Mouse (Mus musculus): ENCODE data around the gene Mllt6.
"Not testable (repeated sequence)": the region's sequence is repeated elsewhere in the genome, so short reads cannot be mapped to it uniquely, and the experiment has no call there.

Mllt6 gene

DNA sequence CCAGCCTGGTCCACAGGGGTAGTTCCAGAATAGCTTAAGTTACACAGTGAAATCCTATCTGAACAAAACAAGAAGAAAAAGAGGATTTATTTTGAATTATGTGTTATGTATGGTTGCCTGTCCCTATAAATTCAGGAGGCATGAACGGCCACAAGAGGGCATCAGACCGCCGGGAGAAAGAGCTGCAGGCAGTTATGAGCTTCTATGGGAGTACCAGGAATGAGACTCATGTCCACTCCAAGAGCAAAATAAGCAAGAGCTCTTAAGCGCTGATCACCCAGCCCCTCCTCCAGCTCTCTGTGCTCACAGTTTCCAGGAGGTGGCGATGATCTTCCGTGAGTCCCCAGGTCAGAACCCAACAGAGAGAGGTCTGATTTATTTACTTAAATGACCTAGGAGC, 18.4 kb upstream of the Mllt6 start:
- peak in 1 of 2 experiments; percentile 75 for DNase-seq (ENCODE audit: low spot score in 2 of 2)

DNA sequence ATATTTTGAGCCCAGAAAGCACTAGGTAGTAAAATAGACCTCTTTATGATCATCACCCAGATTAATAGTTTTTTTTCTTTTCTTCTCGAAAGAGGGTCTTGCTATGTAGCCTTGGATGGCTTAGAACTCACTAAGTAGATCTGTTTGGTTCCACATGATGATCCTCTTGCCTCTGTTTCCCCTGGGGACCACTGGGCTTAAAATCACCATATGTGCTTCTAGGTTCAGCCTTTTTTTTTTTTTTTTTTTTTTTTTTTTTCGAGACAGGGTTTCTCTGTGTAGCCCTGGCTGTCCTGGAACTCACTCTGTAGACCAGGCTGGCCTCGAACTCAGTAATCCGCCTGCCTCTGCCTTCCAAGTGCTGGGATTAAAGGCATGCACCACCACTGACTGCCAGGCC, 14.7 kb upstream of the Mllt6 start:
- DNase-seq (ENCODE audit: low spot score in 2 of 2): not testable (repeated sequence)

DNA sequence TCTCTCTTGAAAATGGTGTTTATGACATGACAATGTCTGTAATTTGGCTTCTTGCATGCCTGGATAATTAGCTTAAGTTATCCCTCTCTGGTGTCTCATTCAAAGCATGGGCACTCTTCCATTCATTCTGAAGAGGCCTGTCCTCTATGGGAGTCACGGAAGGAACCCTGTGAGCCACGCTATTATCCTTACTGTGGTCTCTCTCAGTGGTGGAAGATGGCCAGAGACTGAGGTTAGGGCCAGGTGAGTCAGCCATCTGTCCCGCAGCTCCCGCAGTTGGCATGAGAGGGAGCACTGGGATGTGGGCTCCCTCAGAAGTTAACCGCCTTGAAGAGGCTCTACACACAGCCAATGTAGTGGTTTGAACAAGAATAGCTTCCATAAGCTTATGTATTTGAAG, 12.9 kb upstream of the Mllt6 start:
- no peak for DNase-seq (ENCODE audit: low spot score in 2 of 2)

DNA sequence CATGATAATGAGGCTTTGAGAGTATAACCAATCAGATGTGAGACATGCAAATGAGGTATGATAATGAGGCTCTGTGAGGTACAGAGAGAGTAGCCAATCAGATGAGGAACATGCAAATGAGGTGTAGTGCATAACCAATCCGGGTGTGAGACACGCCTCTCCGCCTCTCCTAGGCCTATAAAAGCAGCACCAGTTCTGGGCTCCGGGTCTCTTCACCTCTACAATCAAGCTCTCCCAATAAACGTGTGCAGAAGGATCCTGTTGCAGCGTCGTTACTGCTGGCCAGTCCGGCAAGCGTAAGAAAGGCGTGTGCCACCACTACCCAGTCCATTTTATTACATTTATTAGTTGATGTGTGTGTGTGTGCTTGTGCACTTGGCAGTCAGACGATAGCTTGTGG, 9.8 kb upstream of the Mllt6 start:
- not testable (repeated sequence) for DNase-seq (ENCODE audit: low spot score in 2 of 2)

DNA sequence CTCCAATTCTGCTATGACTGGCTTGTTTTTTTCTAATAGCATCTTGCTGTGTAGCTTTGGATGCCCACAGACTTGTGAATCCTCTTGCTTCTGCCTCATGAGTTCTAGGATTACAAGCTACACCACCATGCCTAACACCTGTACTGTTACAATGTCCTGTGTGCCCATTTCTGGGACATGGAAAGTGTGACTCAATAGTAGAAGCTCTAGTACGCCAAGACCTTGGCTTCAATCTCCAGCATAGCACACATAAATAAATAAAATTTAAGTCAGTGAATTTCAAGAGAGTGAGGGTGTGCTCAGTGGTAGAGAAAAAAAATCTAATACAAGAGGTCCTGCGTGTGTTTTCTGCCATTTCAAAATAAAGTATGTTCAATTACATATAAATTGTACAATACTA, 9.0 kb upstream of the Mllt6 start:
- DNase-seq (ENCODE audit: low spot score in 2 of 2): no peak

DNA sequence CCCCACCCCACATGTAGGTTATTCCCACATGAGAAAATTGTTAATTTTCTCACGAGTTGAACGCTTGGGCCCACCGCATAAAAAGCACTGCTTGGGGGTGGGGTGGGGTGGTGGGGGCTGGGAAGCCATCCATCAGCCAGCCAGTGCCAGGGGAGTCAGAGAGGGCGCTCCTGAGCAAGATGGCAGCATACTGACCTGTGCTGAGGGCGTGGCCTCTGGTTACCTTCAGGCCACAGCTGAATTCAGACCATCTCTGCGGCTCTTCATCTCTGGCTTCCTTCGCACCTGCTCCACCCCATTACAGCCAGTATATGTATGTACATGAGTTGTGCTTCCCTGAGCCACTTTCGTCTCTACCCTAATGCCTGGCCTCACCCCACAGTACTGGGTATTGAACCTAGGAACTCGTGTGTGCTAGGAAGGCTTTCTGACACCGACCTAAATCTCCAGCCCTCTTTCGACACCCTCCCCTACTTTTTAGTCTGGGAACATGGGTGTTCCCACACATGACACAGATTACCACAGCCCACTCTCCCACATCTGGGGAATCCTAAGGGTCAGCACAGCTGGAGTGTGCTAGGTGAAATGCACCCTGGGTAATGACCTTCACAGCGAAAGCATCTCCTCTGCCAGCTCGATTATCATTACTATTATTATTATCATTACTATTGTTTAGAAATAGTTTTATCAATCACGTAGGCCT, 6.8 kb upstream of the Mllt6 start:
- DNase-seq (ENCODE audit: low spot score in 2 of 2): no peak

DNA sequence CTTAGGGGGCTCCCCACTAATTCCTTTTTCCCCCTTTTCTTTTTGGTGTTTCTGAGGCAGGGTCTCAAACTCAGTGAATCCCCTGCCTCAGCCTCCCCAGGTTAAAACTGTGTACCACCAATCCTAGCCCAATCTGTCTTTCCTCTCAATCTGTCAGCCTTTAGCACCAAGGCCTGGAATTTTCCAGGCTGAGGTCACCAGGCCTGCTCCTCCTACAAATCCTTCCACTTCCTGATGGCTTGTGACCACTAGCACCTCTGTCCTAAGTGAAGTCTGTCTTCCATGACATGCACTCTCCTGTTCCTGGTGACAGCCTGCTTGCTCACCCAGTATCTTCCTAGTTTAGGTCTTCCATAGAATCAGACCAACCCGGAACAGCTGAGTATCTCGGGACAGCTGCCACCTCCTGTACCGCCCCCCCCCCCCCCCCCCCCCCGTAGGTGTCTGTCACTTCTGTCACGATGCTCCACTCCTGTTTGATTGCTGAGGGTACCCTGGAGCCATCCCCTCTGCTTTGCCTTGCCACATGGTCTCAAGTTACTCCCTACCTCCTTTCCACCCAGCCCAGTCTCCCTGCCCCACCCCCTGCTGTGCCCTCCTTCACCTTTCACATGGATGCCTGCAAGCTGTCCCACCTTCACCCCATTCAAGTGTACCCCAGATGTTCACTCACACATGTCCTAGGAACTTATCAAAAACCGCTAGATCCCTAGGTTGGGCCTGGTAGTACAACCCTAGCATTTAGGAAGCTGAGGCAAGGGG, 5.8 kb upstream of the Mllt6 start:
- DNase-seq (ENCODE audit: low spot score in 2 of 2): no peak

DNA sequence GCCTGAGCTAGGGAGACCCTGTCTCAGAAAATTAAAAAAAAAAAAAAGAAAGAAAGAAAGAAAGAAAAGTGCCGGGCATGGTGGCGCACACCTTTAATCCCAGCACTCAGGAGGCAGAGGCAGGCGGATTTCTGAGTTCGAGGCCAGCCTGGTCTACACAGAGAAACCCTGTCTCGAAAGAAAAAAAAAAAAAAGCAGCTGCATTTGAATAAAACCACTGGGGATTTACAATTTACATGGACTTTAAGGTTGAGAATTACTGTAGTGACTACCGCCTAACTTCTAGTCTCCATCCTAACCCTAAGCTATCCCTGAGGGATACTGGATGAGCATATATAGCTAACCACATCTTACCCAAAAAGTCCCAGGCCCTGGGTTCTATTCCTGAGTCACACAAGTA, 5.2 kb upstream of the Mllt6 start:
- not testable (repeated sequence) for DNase-seq (ENCODE audit: low spot score in 2 of 2)

DNA sequence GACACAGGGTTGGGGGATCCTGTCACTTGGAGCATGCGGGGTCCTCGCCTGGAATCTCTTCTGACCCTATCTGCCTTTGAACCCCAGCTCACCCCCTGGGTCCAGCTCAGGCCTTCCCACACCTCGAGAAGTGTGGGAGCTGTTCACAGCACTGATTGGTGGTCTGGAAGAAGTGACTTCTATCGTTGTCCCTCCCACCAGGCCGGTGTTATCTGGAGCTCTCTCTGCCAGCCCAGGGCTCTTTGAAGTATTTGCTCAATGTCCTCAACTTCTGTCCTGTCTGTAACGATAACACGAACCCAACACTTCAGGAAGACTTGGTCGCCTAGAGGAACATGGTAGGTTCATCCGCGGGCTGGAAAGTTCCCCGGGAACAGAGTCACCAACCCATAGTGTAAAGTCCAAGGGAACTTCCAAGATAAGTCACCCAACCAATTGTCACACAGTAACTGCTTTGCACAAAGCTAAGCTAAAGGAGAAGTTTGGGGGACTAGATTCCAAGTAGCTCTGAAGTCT, 4.4 kb upstream of the Mllt6 start:
- no peak for DNase-seq (ENCODE audit: low spot score in 2 of 2)

DNA sequence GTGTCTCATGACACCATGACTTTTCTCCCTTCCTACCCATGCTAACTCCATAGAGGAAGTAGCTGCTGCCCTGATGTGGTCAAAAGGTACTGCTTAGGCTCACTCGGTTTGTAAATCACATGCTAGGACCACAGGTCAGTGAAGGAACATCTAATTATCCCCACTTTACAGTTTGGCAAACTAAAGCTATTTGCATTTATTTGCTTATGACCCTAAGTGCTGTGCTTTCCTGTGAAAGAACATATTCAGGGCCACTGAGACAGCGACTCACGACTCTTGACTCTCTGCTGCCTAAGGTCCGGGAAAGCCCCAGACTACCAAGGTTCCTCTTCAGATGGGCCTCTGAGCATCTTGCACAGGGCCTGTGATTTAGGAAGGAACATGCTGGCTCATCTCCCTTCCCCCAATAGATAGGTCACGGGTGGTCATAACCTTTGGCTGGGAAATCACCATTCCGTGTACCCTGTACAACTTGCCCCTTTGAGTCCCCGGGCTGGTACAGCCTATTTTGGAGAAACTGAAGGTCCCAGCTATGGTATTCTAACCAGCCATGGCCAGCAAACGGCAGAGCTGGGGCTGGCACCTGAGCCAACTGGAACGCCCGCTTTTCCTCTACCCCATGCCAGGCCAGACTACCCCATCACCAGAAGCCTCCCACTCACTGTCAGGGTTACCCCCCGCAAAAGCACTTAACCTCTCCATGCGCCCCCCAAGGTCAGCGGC, 3.8 kb upstream of the Mllt6 start:
- DNase-seq (ENCODE audit: low spot score in 2 of 2): no peak

DNA sequence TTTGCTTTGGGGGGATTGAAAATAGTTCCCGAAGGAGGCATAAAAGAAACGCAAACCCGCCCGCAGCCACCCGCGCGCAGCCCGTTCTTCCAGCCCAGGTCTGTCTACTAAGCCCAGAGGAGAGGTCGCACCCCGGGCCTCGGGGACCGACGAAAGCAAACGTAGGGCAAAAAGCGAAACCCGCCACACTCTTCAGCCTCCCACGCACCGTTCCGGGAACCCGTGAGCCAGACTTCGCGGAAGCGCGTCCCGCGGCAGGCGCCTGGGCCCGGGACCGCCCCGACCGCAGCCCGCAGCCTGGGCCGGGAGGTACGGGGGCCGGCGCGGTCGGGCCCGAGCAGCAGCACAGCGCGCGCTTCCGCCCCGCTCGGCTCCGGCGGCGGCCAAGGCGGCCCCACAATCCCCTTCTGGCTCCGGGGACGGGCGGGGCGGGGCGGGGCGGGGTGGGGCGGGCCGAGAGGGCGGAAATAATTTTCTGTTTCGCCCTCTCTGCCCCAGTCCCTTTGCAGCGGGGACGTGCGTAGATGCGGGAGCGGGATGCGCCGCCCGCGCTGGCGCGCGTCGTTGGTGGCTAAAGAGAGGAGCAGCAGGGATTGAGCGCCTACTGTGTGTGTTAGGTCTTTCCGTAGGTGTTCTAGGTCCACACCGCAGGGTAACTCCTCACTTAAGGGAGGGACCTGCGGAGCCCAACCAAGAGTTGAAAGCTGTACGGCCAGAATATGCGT, 3.1 kb upstream of the Mllt6 start:
- DNase-seq (ENCODE audit: low spot score in 2 of 2): peak; percentile 74 to 78

DNA sequence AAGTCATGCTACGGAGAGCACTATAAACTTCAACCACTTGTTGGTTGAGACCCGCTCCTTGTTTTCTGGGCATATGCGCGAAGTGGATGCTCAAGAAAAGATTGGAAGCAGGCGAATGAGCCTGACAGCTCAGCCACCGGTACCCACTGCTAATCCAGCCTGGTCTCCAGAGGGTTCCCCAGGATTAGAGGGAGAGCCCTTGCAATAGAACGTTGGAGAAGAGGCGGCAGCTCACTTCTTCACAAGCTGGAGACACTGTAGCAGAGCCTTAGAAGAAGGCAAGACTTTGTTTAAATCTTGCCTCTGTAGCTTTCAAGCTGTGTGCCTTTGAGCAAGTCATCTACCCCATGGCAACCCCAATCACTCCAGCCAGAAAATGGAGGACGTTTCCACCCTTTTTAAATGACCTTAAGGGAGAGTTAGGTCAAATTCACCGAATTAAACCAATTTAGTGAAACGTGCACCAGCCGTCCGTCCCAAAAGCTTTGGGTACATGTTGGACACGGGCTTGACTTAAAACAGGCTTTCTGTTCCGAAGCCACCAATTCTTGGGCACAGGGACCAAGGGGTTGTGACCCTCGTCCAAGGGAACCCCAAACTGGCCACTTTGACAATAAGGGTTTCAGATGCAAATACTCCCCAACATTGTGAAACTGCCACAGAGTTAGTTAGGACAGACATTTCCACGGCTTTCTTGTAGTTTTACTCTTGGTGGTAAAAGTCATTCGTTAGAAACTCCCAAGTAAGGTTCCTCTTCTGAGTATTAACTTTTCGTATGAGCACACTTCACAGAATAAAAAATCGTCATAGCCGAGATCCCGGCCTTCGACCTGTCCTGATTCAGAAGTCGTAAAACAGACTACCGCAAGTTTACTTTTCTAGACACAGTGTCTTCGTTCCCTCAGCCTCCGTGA, 2.2 kb upstream of the Mllt6 start:
- DNase-seq (ENCODE audit: low spot score in 2 of 2): no peak

DNA sequence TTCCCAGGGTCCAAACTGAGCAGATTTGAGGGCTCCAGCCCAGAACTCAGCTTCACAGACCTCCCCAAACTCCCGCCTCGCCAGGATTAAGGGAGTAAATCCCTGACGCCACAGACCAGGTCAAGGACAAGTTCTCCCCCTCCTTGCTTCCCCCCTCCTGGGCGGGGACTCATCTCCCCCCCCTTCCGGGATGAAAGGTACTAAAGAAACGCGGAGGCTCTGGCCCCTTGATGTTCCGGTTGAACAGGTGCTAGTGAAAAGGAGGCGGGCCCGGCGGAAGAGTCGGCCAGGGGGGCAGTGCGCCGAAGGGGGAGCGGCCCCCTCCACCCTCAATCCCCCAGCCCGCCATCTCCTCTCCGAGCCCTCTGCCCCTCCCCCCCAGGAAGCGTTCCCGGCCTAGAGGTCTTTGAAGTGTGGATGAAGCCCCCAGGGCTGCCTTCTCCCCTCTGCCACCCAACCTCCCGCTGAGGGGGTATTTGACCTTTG, 1.5 kb upstream of the Mllt6 start:
- DNase-seq (ENCODE audit: low spot score in 2 of 2): no peak

DNA sequence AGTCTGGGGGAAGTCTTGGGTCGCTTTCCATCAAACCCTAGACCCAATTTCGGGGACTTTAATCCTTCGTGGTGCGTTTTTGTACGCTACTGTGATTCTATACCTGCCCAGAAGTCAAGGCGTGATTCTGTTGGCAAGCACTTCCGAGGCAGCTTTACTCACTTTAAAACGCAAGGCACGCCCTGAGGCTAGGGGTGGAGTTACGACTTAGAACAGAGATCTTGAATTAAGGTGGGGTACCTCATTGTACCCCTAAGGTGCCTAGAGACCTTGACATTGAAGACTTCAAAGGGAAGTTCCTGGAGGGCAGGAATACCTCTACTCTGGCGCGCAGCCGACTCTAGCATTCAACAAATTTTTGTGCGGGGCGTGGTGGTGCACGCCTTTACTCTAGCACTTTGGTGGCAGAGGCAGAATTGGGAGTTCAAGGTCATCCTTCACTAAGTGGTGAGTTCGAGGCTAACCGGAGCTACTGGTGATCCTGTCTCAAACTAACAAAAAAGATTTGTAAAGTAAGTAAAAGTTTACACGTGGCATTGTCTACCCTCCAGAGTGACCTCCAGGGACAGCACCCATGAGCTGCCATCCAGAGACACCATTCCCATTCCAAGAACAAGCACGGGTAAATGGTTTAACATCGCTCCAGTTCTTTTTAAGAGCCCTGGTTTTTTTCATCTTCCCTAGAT, 864 bp upstream of the Mllt6 start:
- no peak for DNase-seq (ENCODE audit: low spot score in 2 of 2)

DNA sequence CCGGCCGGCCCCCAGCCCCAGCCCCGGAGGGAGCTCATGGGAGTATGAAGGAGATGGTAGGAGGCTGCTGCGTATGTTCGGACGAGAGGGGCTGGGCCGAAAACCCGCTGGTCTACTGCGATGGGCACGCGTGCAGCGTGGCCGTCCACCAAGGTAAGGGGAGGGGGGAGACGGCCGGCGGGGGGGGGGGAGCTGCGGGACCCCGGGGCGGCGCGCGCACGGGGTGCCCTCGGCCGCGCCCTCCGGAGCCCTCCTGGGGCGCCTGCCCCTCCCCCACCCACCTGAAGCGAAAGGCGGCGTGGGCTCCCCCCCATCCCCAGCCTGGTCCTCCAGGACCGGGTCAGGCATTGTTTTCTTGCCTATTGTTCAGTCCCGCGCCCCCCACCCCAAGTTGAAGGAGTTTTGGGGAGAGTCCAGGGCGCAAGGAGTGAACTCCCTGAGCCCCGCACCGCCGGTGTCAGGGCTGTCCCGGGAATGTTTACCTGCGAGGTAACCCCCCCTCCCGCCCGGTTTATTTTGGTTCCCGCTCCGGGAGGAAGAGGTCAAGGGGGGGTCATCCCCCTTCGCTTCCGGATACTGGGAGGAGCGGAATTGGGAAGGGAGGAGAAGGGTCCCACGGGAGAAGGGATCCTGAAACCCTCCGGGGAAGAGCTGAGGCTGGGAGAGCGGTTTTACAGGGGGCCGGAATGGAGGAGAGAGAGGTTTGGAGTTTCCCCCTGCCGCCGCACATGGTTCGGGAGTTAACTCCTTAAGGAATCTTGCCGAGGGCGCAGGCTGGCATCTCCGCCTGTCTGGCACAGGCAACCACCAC, 519 bp downstream of the Mllt6 start:
- no peak for DNase-seq (ENCODE audit: low spot score in 2 of 2)

DNA sequence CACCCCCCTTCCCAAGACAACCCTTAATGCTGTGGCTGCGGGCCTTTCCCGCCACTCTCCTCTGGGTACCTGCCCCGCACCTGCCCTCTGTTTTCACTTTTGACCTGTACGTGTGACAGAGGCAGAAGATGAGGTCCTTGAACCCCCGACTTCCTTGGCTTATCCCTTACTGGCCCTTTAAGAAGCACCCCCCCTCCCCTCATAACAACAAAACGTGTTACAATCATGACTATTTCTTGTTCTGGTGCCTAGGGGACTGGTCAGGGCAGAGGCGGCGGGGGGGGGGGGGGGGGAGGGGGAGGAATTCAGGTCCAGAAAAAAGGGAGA, 1.1 kb downstream of the Mllt6 start:
- DNase-seq (ENCODE audit: low spot score in 2 of 2): no peak

DNA sequence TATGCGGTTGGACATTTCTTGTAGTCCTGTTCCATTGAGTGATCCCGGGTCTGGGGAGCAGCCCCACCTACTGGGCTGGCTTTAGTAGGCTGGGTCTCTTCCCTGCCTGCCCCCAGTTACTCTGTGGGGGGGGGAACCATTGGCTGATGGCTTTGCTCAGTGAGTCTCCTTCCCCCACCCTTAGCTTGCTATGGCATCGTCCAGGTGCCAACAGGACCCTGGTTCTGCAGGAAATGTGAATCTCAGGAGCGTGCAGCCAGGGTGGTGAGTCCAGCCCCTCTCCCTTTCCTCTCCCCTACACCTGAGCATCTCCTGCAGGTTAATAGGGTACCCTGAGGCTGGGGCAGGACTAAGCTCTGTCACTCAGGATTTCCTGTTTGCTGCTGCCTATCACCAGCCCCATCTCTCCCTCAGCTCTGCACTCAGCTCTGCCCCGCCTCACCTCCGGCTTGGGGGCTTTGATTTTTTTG, 1.6 kb downstream of the Mllt6 start:
- no peak for DNase-seq (ENCODE audit: low spot score in 2 of 2)

DNA sequence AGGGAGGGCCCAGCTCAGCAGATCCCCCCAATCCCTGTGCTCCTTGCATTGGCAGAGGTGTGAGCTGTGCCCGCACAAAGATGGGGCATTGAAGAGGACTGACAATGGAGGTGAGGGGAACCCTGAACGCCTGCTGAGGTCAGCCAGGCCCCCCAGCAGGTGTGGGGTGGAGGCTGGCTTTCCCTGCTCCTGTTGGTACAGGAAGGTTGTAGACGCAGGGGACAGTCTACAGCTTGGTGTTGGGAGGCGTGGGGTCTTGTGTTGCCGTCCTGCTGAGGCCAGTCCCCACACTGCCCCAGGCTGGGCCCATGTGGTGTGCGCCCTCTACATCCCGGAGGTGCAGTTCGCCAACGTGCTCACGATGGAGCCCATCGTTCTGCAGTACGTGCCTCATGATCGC, 2.2 kb downstream of the Mllt6 start:
- DNase-seq (ENCODE audit: low spot score in 2 of 2): no peak

DNA sequence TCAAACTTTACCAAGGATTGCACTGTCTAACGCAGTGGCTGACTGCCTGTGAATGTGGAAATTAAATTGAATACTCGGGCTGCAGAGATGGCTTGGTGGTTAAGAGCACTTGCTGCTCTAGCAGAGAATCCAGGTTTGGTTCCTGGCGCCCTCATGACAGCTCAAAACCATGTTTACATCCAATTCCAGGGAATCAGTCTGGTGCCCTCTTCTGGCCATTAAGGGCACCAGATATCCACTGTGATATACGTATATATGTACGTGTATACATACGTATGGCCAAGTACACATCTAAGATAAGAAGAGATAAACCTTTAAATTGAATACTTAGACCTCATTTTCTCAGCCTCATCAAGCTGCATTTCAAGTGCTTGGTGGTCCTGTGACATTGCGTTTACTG, 3.0 kb downstream of the Mllt6 start:
- no peak for DNase-seq (ENCODE audit: low spot score in 2 of 2)
